Mouse (Mus musculus) cortical plate, adult 2 months (tissue): ENCODE data around the gene Arfip1.

Experiments used
- CTCF ChIP-seq: fragments of 200-500 bp; IDR thresholded peaks from 2 replicates; pipeline ENCODE4 v1.5.1; 2011; ENCODE audit warnings: mild to moderate bottlenecking, control low read depth, low read length; ENCODE audit not compliant: insufficient read depth; ENCODE audit errors: extremely low read depth
- POLR2A ChIP-seq: fragments of 200-500 bp; IDR thresholded peaks from 2 replicates; pipeline ENCODE4 v1.6.1; 2011; ENCODE audit warnings: mild to moderate bottlenecking, low read length, control low read depth; ENCODE audit not compliant: insufficient read depth; ENCODE audit errors: extremely low read depth

DNA sequence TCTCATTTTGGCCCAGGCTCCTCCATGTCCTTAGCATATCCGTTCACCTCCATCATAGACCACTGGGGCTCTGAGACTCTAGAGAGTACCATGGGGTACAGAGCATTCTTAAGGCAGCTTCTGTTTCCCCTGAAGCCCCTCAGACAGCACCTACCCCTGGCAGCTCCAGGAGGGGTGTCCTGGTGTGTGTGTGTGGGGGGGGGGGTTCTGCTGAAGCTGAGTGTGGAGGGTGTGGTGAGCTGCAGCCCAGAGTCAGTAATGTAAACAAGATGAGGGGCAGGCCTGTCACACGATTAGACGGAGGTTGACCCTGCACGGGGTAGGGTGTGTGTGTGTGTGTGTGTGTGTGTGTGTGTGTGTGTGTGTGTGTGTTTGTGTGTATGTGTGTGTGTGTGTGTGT lies 120.7 kb downstream of the Arfip1 start:
- no peak for TF ChIP-seq POLR2A
- no peak for TF ChIP-seq CTCF
